Mouse (Mus musculus): Measurements from ENCODE around the gene Gm10718.
"Not testable (repeated sequence)": the region's sequence is repeated elsewhere in the genome, so short reads cannot be mapped to it uniquely, and the experiment has no call there.

DNA sequence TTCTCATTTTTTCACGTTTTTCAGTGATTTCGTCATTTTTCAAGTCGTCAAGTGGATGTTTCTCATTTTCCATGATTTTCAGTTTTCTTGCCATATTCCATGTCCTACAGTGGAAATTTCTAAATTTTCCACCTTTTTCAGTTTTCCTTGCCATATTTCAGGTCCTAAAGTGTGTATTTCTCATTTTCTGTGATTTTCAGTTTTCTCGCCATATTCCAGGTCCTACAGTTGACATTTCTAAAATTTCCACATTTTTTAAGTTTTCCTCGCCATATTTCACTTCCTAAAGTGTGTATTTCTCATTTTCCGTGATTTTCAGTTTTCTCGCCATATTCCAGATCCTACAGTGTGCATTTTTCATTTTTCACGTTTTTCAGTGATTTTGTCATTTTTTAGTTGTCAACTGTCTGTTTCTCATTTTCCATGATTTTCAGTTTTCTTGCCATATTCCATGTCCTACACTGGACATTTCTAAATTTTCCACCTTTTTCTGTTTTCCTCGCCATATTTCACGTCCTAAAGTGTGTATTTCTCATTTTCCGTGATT, 10.5 kb upstream of the Gm10718 start, which contains the start of gene Gm10721:
- TF ChIP-seq TCF3 (IDR thresholded peaks at IDR 0.05; ENCODE audit: insufficient read length, low read depth); POLR2A (IDR thresholded peaks at IDR 0.05; ENCODE audit: insufficient read length, low read depth); SRF (IDR thresholded peaks at IDR 0.05; ENCODE audit: control insufficient read depth, insufficient read length, low read depth); MAX (IDR thresholded peaks at IDR 0.05; ENCODE audit: low read depth); CEBPB (IDR thresholded peaks at IDR 0.05; ENCODE audit: insufficient read depth, poor library complexity, severe bottlenecking); TCF12 (IDR thresholded peaks at IDR 0.05; ENCODE audit: insufficient read depth, poor library complexity, severe bottlenecking); MYOD1 (IDR thresholded peaks at IDR 0.05; ENCODE audit: control insufficient read depth in 1 of 3, insufficient read length in 2 of 3, low read depth in 2 of 3); POLR2AphosphoS2 (IDR thresholded peaks at IDR 0.05; ENCODE audit: insufficient read length, low read depth); USF1 (IDR thresholded peaks at IDR 0.05; ENCODE audit: low read depth); MYOG (IDR thresholded peaks at IDR 0.05; ENCODE audit: control insufficient read depth in 1 of 3, insufficient read depth in 1 of 3, insufficient read length in 2 of 3, low read depth in 2 of 3); REST (IDR thresholded peaks at IDR 0.05; ENCODE audit: insufficient read depth, insufficient read length): not testable (repeated sequence)

Data from myocyte (in vitro differentiated cells).